Mouse (Mus musculus) liver, adult 2 months (tissue): ENCODE results near the gene Grin2c. TPM values are rescaled to one million over a fixed set of nuclear protein-coding genes. Genes with fewer than 3 reads are reported as not detected.

Source experiments
- DNase-seq: peaks from one replicate; pipeline ENCODE4 v3.0.0-alpha.2; 2011; ENCODE audit warnings: low read depth, low spot score; ENCODE audit errors: extremely low read depth
- H3K27ac ChIP-seq: fragments of 200-500 bp; replicated peaks from 2 replicates; pipeline ENCODE4 v1.5.1; 2012; ENCODE audit warnings: low read depth, mild to moderate bottlenecking, control low read depth, inconsistent platforms, low read length; ENCODE audit not compliant: insufficient read depth
- H3K27me3 ChIP-seq: fragments of 200-500 bp; 2 replicates; pipeline ENCODE4 v1.6.1; 2012; ENCODE audit warnings: mild to moderate bottlenecking, moderate library complexity, low read length, inconsistent platforms; ENCODE audit not compliant: control insufficient read depth, insufficient read depth
- H3K36me3 ChIP-seq: fragments of 200-500 bp; 2 replicates; pipeline ENCODE4 v1.6.1; 2012; ENCODE audit warnings: low read length, inconsistent platforms; ENCODE audit not compliant: control insufficient read depth, insufficient read depth
- H3K4me1 ChIP-seq: fragments of 200-500 bp; 2 replicates; pipeline ENCODE4 v1.6.1; 2011; ENCODE audit warnings: low read length; ENCODE audit not compliant: control insufficient read depth, insufficient read depth
- H3K4me3 ChIP-seq: fragments of 200-500 bp; 2 replicates; pipeline ENCODE4 v1.5.1; 2011; ENCODE audit warnings: low read depth, mild to moderate bottlenecking, control low read depth, low read length, moderate library complexity; ENCODE audit not compliant: insufficient read depth
- H3K79me2 ChIP-seq: fragments of 200-500 bp; 2 replicates; pipeline ENCODE4 v1.6.1; 2012; ENCODE audit warnings: inconsistent platforms, mild to moderate bottlenecking, low read length, moderate library complexity; ENCODE audit not compliant: control insufficient read depth, insufficient read depth
- H3K9ac ChIP-seq: fragments of 200-500 bp; 2 replicates; pipeline ENCODE4 v1.6.1; 2012; ENCODE audit warnings: low read depth, mild to moderate bottlenecking, control low read depth, inconsistent platforms, low read length
- CTCF ChIP-seq: fragments of 200-500 bp; IDR thresholded peaks from 2 replicates; pipeline ENCODE4 v1.5.1; 2011; ENCODE audit warnings: low read depth, low read length, control low read depth
- POLR2A ChIP-seq: fragments of 200-500 bp; IDR thresholded peaks from 2 replicates; pipeline ENCODE4 v1.6.1; 2011; ENCODE audit warnings: low read length, control low read depth; ENCODE audit not compliant: insufficient read depth; ENCODE audit errors: extremely low read depth
- WGBS: fragments of 180-500 bp; shearing (Covaris S2); methylation state at CpG from one replicate; pipeline ENCODE4 v1.1.7; 2018; 5-methylcytosine and 5-hydroxymethylcytosine counted together
- polyA plus RNA-seq: library from polyadenylated mRNA; depleted of rRNA; stranded (reverse); fragments of >200 nt; gene quantifications from 2 replicates; pipeline ENCODE4 v1.2.3, GENCODE M21; 2012
- total RNA-seq: library from RNA; depleted of rRNA; stranded (reverse); fragments of >200 nt; gene quantifications from 2 replicates; pipeline ENCODE4 v1.2.3, GENCODE M21; 2014

Gene Grin2c
- total and polyA plus RNA-seq, 2 experiments: 0.07 TPM; not detected in 1

DNA sequence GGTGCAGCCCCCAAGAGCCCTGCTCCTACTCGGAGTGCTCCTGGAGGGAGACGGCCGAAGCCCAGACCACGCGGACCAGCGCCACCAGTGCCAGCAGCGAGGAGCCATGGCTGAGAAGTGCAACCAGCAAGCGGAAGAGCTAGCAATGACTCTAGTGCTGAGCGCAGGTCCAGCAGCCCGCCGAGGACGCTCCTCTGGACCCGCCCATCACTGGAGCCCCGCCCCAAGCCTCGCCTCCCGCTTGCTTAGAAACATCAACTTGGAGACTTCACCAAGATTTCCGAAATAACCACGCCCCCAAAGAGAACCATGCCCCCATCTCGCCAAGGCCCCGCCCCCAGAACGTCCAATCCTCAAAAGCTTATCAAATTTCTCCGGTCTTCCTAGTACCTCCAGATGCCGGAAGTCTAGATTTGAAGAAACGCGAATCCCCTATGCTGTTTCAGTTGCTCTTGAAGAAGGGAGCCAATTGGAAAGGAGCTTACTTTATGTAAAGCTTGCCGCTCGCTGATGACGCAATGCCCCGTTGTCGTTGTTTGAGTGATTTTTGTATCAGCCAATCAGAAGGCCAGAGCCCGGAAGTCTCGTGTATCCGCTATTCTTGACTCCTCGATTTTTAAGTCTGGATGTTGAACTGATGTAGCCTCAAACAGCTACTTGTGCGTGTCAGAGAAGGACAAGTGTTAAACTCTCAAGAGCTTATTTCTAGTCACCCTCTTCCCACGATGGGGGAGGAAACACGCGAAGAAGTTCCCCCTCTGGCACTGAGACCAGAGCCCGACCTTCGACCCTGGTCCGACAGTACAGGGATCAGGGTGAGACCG is 9.9 kb upstream of the Grin2c start, which contains the start of gene Fdxr:
TSS of gene Fdxr (minus strand) at position 271 of the 824 bp plus-strand sequence.
- under 1% methylated on average over 42 of the region's 42 CpGs for WGBS

DNA sequence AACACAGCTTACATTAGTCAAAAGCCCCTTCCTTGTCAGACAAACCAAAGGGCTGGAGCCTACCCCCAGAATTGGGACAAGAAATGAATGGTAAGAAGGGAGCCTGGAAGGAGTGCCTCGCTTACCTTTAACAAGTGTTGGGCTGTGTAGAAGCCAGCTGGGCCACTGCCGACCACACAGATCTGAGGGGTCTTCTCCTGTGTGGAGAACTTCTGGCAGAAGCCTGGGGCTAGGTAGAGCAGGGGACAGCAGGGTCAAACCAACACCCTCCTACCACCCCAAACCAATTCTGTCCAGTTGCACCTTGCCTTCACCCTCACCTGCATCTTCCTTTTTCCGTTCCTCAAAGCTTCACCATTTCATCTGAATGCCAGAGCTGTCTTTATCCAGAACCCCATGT is 8.9 kb upstream of the Grin2c start:
- Histone ChIP-seq H3K9ac (no peak overlapping the region), H3K27ac (no peak overlapping the region), H3K4me3 (no peak overlapping the region), H3K27me3 (no peaks in the 10 kb centered on the region), H3K4me1 (no peaks in the 10 kb centered on the region; the same call in 1 of the 2 replicates), H3K36me3 (no peaks in the 10 kb centered on the region), H3K79me2 (no peaks in the 10 kb centered on the region)
- DNase-seq: no peak
- TF ChIP-seq POLR2A: no peak
- no peak for TF ChIP-seq CTCF
- WGBS: 71% methylated on average over 3 of the region's 3 CpGs

More for the DNA sequence above, 9.9 kb upstream of the Grin2c start, which contains the start of gene Fdxr:
- Histone ChIP-seq H3K27ac (peak within 1 kb of the TSS; percentile 88), H3K36me3 (no peaks in the 10 kb centered on the region), H3K79me2 (no peaks in the 10 kb centered on the region), H3K4me3 (peak within 1 kb of the TSS; percentile 68), H3K27me3 (no peaks in the 10 kb centered on the region), H3K4me1 (no peaks in the 10 kb centered on the region; the same call in 1 of the 2 replicates), H3K9ac (peak within 1 kb of the TSS; percentile 91)
- DNase-seq: peak; percentile 100
- TF ChIP-seq CTCF (0 out of 2 replicates have a peak, but pooled peaks have one; percentile 10), POLR2A (peak; percentile 93)

- no peak for TF ChIP-seq POLR2A
- TF ChIP-seq CTCF: no peak
- no peak for DNase-seq
- Histone ChIP-seq H3K27ac (no peak overlapping the region), H3K9ac (no peak overlapping the region), H3K79me2 (no peaks in the 10 kb centered on the region), H3K36me3 (no peaks in the 10 kb centered on the region), H3K4me3 (no peak overlapping the region), H3K4me1 (no peaks in the 10 kb centered on the region; the same call in 1 of the 2 replicates), H3K27me3 (no peaks in the 10 kb centered on the region)
- 85% methylated on average over 6 of the region's 6 CpGs for WGBS
These were observed 8.5 kb upstream of the Grin2c start for GRCm38 (mm10) chr11:115275509-115275908.

- H3K9ac ChIP-seq: no peak overlapping the region
- no peaks in the 10 kb centered on the region for H3K79me2 ChIP-seq
- 93% methylated on average over 6 of the region's 6 CpGs for WGBS
- no peak for DNase-seq
- H3K4me3 ChIP-seq: no peak overlapping the region
- H3K27me3 ChIP-seq: no peaks in the 10 kb centered on the region
- H3K36me3 ChIP-seq: no peaks in the 10 kb centered on the region
- TF ChIP-seq CTCF (no peak), POLR2A (no peak)
- H3K27ac ChIP-seq: no peak overlapping the region
- H3K4me1 ChIP-seq: no peaks in the 10 kb centered on the region; the same call in 1 of the 2 replicates
These were observed 7.7 kb upstream of the Grin2c start for GRCm38 (mm10) chr11:115274771-115275170.

DNA sequence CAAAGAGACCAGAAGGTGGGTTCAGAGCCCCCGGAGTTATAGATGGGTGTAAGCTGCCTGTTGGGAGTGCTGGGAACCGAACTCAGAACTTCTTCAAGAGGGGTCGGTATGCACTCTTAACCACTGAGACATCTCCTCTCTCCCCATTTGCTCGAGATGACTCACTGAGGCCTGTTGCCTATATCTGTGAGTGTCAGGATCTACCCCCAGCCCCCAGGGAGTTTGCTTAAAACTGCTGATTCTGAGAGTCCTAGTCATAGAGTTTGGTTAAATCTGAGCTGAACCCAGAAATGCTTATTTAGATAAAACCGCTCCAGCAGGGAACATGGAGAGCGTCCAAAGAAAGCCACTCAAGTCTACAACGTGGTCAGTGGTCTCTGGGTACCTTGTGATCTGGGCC is 7.1 kb upstream of the Grin2c start:
- H3K4me1 ChIP-seq: no peaks in the 10 kb centered on the region; the same call in 1 of the 2 replicates
- DNase-seq: no peak
- H3K27ac ChIP-seq: no peak overlapping the region
- H3K27me3 ChIP-seq: no peaks in the 10 kb centered on the region
- H3K36me3 ChIP-seq: no peaks in the 10 kb centered on the region
- no peak overlapping the region for H3K9ac ChIP-seq
- H3K79me2 ChIP-seq: no peaks in the 10 kb centered on the region
- TF ChIP-seq CTCF (no peak), POLR2A (no peak)
- WGBS: 90% methylated on average over 7 of the region's 7 CpGs
- no peak overlapping the region for H3K4me3 ChIP-seq

- H3K4me3 ChIP-seq: no peak overlapping the region
- WGBS: 51% methylated on average over 7 of the region's 7 CpGs
- no peaks in the 10 kb centered on the region; the same call in 1 of the 2 replicates for H3K4me1 ChIP-seq
- no peaks in the 10 kb centered on the region for H3K79me2 ChIP-seq
- no peaks in the 10 kb centered on the region for H3K27me3 ChIP-seq
- no peak overlapping the region for H3K27ac ChIP-seq
- DNase-seq: no peak
- TF ChIP-seq POLR2A: no peak
- no peak for TF ChIP-seq CTCF
- H3K36me3 ChIP-seq: no peaks in the 10 kb centered on the region
- no peak overlapping the region for H3K9ac ChIP-seq
These were observed 6.7 kb upstream of the Grin2c start for GRCm38 (mm10) chr11:115273735-115274134.
